Mouse (Mus musculus): ENCODE measurements around the gene Csrnp3.

DNA sequence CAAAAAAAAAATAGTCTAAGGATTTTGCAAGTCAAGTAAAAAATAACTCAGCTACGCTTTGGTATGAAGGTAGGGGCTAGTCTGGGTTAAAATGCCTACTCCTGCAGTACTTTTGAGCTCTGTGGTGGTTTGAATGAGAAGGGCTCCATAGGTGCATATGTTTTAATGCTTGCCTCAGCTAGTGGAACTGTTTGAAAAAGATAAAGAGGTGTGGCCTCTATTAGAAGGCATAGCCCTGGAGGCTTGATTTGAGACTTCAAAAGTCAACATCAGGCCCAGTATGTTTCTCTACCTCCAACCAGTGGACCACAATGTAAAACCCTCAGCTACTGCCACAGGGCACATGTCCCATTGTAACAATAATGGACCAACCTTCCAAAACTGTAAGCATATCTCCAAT, 16.9 kb upstream of the Csrnp3 start:
- TF ChIP-seq USF2 (IDR thresholded peaks at IDR 0.05; ENCODE audit: borderline replicate concordance in 1 of 2, insufficient read depth in 1 of 2, low read depth in 1 of 2, low read length in 2 of 2): no peak
- TF ChIP-seq CTCF (IDR thresholded peaks at IDR 0.05 in 2 of 3, conservative IDR thresholded peaks at IDR 0.05 in 1 of 3; ENCODE audit: control insufficient read depth in 1 of 3, insufficient read depth in 1 of 3, low read depth in 2 of 3, low read length in 3 of 3, poor library complexity in 1 of 3, severe bottlenecking in 1 of 3): no peak
- no peak for TF ChIP-seq ZNF384 (IDR thresholded peaks at IDR 0.05; ENCODE audit: low read depth, low read length)
- no peak for TF ChIP-seq ZC3H11A (IDR thresholded peaks at IDR 0.05; ENCODE audit: low read depth, low read length)
- TF ChIP-seq EP300 (IDR thresholded peaks at IDR 0.05; ENCODE audit: low read depth in 1 of 2, low read length in 2 of 2): no peak
- TF ChIP-seq GABPA (IDR thresholded peaks at IDR 0.05; ENCODE audit: low read depth, low read length): no peak
- TF ChIP-seq TCF12 (IDR thresholded peaks at IDR 0.05; ENCODE audit: low read depth, low read length): no peak
- TF ChIP-seq POLR2A (IDR thresholded peaks at IDR 0.05; ENCODE audit: control insufficient read depth in 1 of 2, insufficient read depth in 1 of 2, low read depth in 1 of 2, low read length in 2 of 2, poor library complexity in 1 of 2): no peak
- no peak for TF ChIP-seq MAFK (IDR thresholded peaks at IDR 0.05; ENCODE audit: borderline replicate concordance, low read depth, low read length)
- TF ChIP-seq MXI1 (IDR thresholded peaks at IDR 0.05; ENCODE audit: low read depth, low read length): no peak
